Mouse (Mus musculus) forelimb bud, embryonic 11.5 days (tissue): Measurements from ENCODE around the gene Cirbp.
"Not testable (repeated sequence)": the region's sequence is repeated elsewhere in the genome, so short reads cannot be mapped to it uniquely, and the experiment has no call there.

ENCODE experiments used
- DNase-seq: peaks from one replicate; pipeline ENCODE4 v3.0.0-alpha.2; 2012; ENCODE audit warnings: low read depth, low spot score

Cirbp gene

DNA sequence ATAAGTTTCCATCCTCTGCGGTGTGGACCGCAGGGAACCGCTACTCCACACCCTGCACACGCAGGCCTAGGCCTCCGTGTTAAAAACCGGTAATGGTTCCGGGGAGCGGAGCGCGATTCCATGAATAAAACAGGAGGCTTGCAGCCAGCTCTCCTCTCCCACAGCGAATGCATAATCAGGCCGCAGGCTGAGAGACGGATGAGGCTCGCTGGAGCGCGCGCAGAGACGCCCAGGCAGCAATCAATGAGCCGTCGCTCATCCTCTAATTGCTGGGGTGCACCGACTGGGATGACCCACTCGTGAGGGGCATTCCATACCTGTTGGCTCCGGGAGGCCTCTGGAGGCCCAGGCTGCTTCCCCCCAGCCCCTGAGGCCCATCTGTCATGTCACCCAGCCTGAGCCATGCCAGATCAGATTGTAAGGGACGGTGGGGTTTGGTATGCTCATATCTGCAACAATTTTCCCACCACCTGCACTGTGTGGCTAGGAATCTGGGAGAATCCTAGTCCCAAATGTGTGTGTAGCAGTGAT lies 43.1 kb downstream of the Cirbp start:
- DNase-seq: no peak

DNA sequence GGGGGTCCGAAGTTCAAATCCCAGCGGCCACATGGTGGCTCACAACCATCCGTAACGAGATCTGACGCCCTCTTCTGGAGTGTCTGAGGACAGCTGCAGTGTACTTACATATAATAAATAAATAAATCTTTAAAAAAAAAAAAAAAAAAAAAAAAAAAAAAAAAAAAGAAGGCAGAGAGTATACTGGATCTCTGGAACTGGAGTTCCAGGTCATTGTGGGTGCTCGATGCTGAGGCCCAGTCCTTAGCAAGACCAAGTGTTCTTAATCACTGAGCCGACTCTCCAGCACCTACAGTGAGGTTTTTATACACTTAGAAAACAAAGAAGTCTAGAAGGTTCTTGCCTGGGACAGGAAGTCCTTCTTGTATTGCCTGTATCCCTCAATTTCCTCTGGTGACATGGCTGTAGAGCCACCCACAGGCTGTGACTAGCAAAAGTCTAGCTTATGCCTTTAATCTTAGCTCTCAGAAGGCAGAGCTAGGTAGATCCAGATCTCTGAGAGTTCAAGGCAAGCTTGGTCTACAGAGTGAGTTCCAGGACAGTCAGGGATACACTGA lies 45.8 kb downstream of the Cirbp start:
- DNase-seq: not testable (repeated sequence)

DNA sequence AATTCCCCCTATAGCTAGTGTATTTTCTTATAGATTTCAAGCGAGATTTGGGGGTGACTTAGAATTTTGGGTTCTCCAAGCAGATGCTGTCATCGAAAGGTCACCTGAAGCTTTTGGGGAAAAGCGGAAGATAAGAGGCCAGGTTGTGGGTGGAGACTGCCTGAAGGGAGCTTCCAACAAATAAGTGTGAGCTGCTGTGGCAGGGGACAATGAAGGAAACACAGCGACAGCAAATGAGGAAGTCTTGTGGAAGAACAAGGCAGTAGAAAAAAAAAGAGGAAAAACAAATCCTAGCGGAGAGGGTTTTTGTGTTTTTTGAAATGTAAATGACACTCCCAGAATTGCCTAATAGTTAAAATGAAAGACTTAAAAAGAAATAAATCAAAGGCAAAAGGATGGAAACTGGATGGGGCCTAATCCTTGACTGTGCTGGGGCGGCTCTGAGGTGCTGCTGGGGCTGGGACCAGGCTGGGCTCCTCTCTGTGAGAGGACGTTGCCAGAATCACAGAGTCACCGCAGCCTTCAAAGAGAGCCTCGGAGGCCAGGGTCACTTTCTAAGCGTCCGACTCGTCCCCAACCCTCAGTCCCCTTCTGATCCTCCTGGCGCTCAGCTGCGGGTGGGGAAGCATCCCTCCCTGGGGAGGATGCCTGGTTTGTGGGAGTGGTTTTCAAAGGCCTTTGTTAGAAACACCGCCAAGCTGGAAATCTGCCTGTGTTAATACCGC lies 49.4 kb downstream of the Cirbp start:
- no peak for DNase-seq

DNA sequence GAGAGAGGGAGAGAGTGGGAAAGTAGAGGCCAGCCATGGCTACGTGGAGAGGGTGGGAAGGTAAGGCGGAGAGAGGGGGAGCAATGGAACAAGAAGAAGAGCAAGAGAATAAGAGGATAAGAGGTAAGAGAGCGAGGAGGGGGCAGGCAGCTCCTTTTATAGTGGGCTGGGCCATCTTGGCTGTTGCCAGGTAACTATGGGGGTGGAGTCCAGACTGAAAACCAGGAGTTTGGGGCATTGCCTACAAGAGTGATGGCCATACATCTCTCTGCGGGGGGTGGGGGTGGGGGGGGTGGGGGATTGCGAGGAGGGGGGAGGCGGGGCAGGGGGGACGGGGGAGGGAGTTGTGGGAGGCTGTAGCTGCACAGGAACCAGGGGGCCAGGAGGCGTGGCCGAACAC lies 54.9 kb downstream of the Cirbp start:
- no peak for DNase-seq
